Mouse (Mus musculus): ENCODE data around the gene Rbfox3.

Gene Rbfox3

GRCm38 (mm10) chr11:118476396-118477373 is 434.7 kb downstream of the Rbfox3 start, which contains the start of gene Engase:
Gene Engase (plus strand): TSS chr11:118476829.
- peak; percentile 95 to 96 for DNase-seq (ENCODE audit: low spot score in 2 of 2)

GRCm38 (mm10) chr11:118475496-118476083 is 435.8 kb downstream of the Rbfox3 start:
- no peak for DNase-seq (ENCODE audit: low spot score in 2 of 2)

- DNase-seq (ENCODE audit: low spot score in 2 of 2), result no peak
These were observed 437.4 kb downstream of the Rbfox3 start for GRCm38 (mm10) chr11:118473842-118474500.

GRCm38 (mm10) chr11:118473161-118473560 is 438.2 kb downstream of the Rbfox3 start:
- no peak for DNase-seq (ENCODE audit: low spot score in 2 of 2)

- DNase-seq (ENCODE audit: low spot score in 2 of 2), result no peak
These were observed 439.7 kb downstream of the Rbfox3 start for GRCm38 (mm10) chr11:118471676-118472075.

- DNase-seq (ENCODE audit: low spot score in 2 of 2), result no peak
These were observed 441.0 kb downstream of the Rbfox3 start for GRCm38 (mm10) chr11:118470234-118470966.

GRCm38 (mm10) chr11:118469509-118470160 is 441.8 kb downstream of the Rbfox3 start:
- no peak for DNase-seq (ENCODE audit: low spot score in 2 of 2)

- no peak for DNase-seq (ENCODE audit: low spot score in 2 of 2)
These were observed 443.9 kb downstream of the Rbfox3 start for GRCm38 (mm10) chr11:118467441-118468035.

- no peak for DNase-seq (ENCODE audit: low spot score in 2 of 2)
These were observed 451.1 kb downstream of the Rbfox3 start for GRCm38 (mm10) chr11:118460280-118460679.

GRCm38 (mm10) chr11:118459536-118459935 is 451.9 kb downstream of the Rbfox3 start:
- DNase-seq (ENCODE audit: low spot score in 2 of 2), result no peak

- DNase-seq (ENCODE audit: low spot score in 2 of 2), result peak in 1 of 2 experiments; percentile 48
These were observed 452.3 kb downstream of the Rbfox3 start for GRCm38 (mm10) chr11:118459051-118459450.

GRCm38 (mm10) chr11:118456937-118457336 is 454.5 kb downstream of the Rbfox3 start:
- DNase-seq (ENCODE audit: low spot score in 2 of 2), result no peak

GRCm38 (mm10) chr11:118455788-118456187 is 455.6 kb downstream of the Rbfox3 start:
- DNase-seq (ENCODE audit: low spot score in 2 of 2), result no peak

- DNase-seq (ENCODE audit: low spot score in 2 of 2), result no peak
These were observed 457.3 kb downstream of the Rbfox3 start for GRCm38 (mm10) chr11:118453886-118454671.

GRCm38 (mm10) chr11:118452955-118453354 is 458.4 kb downstream of the Rbfox3 start:
- no peak for DNase-seq (ENCODE audit: low spot score in 2 of 2)

- DNase-seq (ENCODE audit: low spot score in 2 of 2), result no peak
These were observed 460.2 kb downstream of the Rbfox3 start for GRCm38 (mm10) chr11:118451211-118451610.

GRCm38 (mm10) chr11:118448385-118448784 is 463.0 kb downstream of the Rbfox3 start:
- no peak for DNase-seq (ENCODE audit: low spot score in 2 of 2)

GRCm38 (mm10) chr11:118447346-118447745 is 464.1 kb downstream of the Rbfox3 start:
- DNase-seq (ENCODE audit: low spot score in 2 of 2), result no peak

GRCm38 (mm10) chr11:118445843-118446242 is 465.6 kb downstream of the Rbfox3 start:
- DNase-seq (ENCODE audit: low spot score in 2 of 2), result no peak

All from urinary bladder, postnatal 4 days (tissue).